Mouse (Mus musculus) MEL-GATA-1-ER (cell line): ENCODE data around the gene Baiap2.

Experiments used
- DNase-seq: peaks from one replicate; pipeline ENCODE4 v3.0.0-alpha.2; 2012; ENCODE audit warnings: low read depth; ENCODE audit errors: extremely low read depth

Baiap2 gene

GRCm38 (mm10) chr11:120011114-120011760 is 68.7 kb downstream of the Baiap2 start:
- DNase-seq, result no peak

GRCm38 (mm10) chr11:120011761-120012560 is 69.4 kb downstream of the Baiap2 start:
- DNase-seq, result no peak

- no peak for DNase-seq
These were observed 70.1 kb downstream of the Baiap2 start for GRCm38 (mm10) chr11:120012702-120013101.

GRCm38 (mm10) chr11:120013174-120013711 is 70.7 kb downstream of the Baiap2 start:
- peak; percentile 60 for DNase-seq

GRCm38 (mm10) chr11:120014758-120015157 is 72.2 kb downstream of the Baiap2 start:
- DNase-seq, result no peak

- no peak for DNase-seq
These were observed 74.4 kb downstream of the Baiap2 start for GRCm38 (mm10) chr11:120017011-120017410.

GRCm38 (mm10) chr11:120019542-120020440 is 77.2 kb downstream of the Baiap2 start:
- DNase-seq, result no peak

GRCm38 (mm10) chr11:120021367-120021766 is 78.8 kb downstream of the Baiap2 start:
- DNase-seq, result no peak

- DNase-seq, result no peak
These were observed 79.7 kb downstream of the Baiap2 start for GRCm38 (mm10) chr11:120022216-120022615.

GRCm38 (mm10) chr11:120022841-120023240 is 80.3 kb downstream of the Baiap2 start:
- no peak for DNase-seq

GRCm38 (mm10) chr11:120026941-120027340 is 84.4 kb downstream of the Baiap2 start:
- DNase-seq, result no peak

- no peak for DNase-seq
These were observed 85.9 kb downstream of the Baiap2 start for GRCm38 (mm10) chr11:120028319-120029092.

GRCm38 (mm10) chr11:120029431-120030144 is 87.0 kb downstream of the Baiap2 start:
- no peak for DNase-seq

- DNase-seq, result peak; percentile 14
These were observed 87.8 kb downstream of the Baiap2 start for GRCm38 (mm10) chr11:120030145-120030901.

GRCm38 (mm10) chr11:120032052-120032451 is 89.5 kb downstream of the Baiap2 start:
- DNase-seq, result no peak

GRCm38 (mm10) chr11:120033473-120033872 is 90.9 kb downstream of the Baiap2 start:
- no peak for DNase-seq

- no peak for DNase-seq
These were observed 91.7 kb downstream of the Baiap2 start for GRCm38 (mm10) chr11:120034306-120034705.

GRCm38 (mm10) chr11:120034762-120035161 is 92.2 kb downstream of the Baiap2 start:
- DNase-seq, result peak; percentile 37

- DNase-seq, result no peak
These were observed 97.0 kb downstream of the Baiap2 start for GRCm38 (mm10) chr11:120039581-120039980.
